Mouse (Mus musculus) midbrain, embryonic 16.5 days (tissue): ENCODE measurements at regions not wholly inside any gene's neighbourhood (a gene's known extent, or its start where the extent isn't known, plus 50 kb on each side); places are given as distances from the start of the nearest gene placed in this dataset.

Experiments
- ATAC-seq: fragments of 200-750 bp; cut with Nextera tagmentation; 2 replicates; pipeline ENCODE4 v1.8.0; 2017; ENCODE audit warnings: moderate TSS enrichment
- H3K27ac ChIP-seq: fragments of 300-500 bp; sonication (generic); 2 replicates; pipeline ENCODE4 v1.5.1; 2014; ENCODE audit warnings: mild to moderate bottlenecking, low read length, mixed read lengths
- H3K27me3 ChIP-seq: fragments of 300-500 bp; sonication (generic); 2 replicates; pipeline ENCODE4 v1.6.1; 2014; ENCODE audit warnings: low read depth, low read length, mixed read lengths; ENCODE audit not compliant: control insufficient read depth, insufficient read depth
- H3K36me3 ChIP-seq: fragments of 300-500 bp; sonication (generic); 2 replicates; pipeline ENCODE4 v1.6.1; 2014; ENCODE audit warnings: mild to moderate bottlenecking, low read length, moderate library complexity, mixed read lengths; ENCODE audit not compliant: control insufficient read depth, insufficient read depth
- H3K4me1 ChIP-seq: fragments of 300-500 bp; sonication (generic); 2 replicates; pipeline ENCODE4 v1.6.1; 2014; ENCODE audit warnings: mild to moderate bottlenecking, low read length, mixed read lengths; ENCODE audit not compliant: control insufficient read depth, insufficient read depth
- H3K4me2 ChIP-seq: fragments of 300-500 bp; sonication (generic); 2 replicates; pipeline ENCODE4 v1.6.1; 2014; ENCODE audit warnings: mild to moderate bottlenecking, low read length, mixed read lengths
- H3K4me3 ChIP-seq: fragments of 300-500 bp; sonication (generic); 2 replicates; pipeline ENCODE4 v1.5.1; 2014; ENCODE audit warnings: low read depth, mild to moderate bottlenecking, low read length, moderate library complexity, mixed read lengths
- H3K9ac ChIP-seq: fragments of 300-500 bp; sonication (generic); 2 replicates; pipeline ENCODE4 v1.6.1; 2014; ENCODE audit warnings: low read depth, low read length, mixed read lengths
- H3K9me3 ChIP-seq: fragments of 300-500 bp; sonication (generic); replicated peaks from 2 replicates; pipeline ENCODE4 v1.6.1; 2014; ENCODE audit warnings: mild to moderate bottlenecking, low read length, mixed read lengths; ENCODE audit not compliant: control insufficient read depth, poor library complexity, severe bottlenecking
- WGBS: fragments of 180-500 bp; shearing (Covaris S2); extraction: QIAGEN DNeasy Blood & Tissue Kit; methylation state at CpG from one replicate; pipeline ENCODE4 v1.1.7; 2014; 5-methylcytosine and 5-hydroxymethylcytosine counted together

GRCm38 (mm10) chr8:96174996-96175395 lies 286.6 kb upstream of the Got2 start:
- Histone ChIP-seq H3K4me1 (no peaks in the 10 kb centered on the region), H3K27me3 (no peaks in the 10 kb centered on the region), H3K27ac (no peak overlapping the region), H3K36me3 (no peaks in the 10 kb centered on the region), H3K9ac (no peak overlapping the region), H3K4me3 (no peak overlapping the region), H3K4me2 (no peak overlapping the region), H3K9me3 (peaks cover 4% of the 10 kb centered on the region; the same call in 1 of the 2 replicates)
- 61% methylated on average over 5 of the region's 5 CpGs for WGBS
- ATAC-seq, result 0 out of 2 replicates have a peak, but pooled peaks have one; percentile 60

- ATAC-seq, result no peak
- Histone ChIP-seq H3K4me1 (no peaks in the 10 kb centered on the region), H3K4me2 (no peak overlapping the region), H3K36me3 (no peaks in the 10 kb centered on the region), H3K27me3 (no peaks in the 10 kb centered on the region), H3K27ac (no peak overlapping the region), H3K9ac (no peak overlapping the region), H3K4me3 (no peak overlapping the region), H3K9me3 (no peaks in the 10 kb centered on the region)
- 95% methylated on average over 8 of the region's 8 CpGs for WGBS
Observed at GRCm38 (mm10) chr8:96164933-96165332, 276.6 kb upstream of the Got2 start.

DNA sequence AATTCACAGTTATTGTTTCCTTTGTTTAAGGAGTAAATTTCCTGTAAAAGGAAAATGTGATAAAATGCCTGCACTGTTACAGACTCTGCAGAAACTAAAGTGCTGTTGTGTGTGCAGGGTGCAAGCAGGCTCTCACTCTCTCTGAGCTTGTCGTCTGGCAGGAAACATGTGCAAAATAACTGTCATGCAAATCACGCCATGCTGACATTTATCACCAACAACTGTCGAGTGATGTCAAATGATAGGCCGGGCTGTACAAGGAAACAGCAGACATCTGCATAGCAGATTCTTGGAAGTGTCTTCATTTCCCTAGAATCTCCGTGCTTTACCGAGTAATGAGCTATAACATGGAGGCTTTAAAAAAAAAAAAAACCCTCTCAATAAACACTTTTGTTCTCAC lies 271.6 kb upstream of the Got2 start:
- H3K4me1 ChIP-seq, result no peaks in the 10 kb centered on the region
- H3K36me3 ChIP-seq, result no peaks in the 10 kb centered on the region
- 71% methylated on average over 6 of the region's 6 CpGs for WGBS
- no peaks in the 10 kb centered on the region for H3K9me3 ChIP-seq
- no peaks in the 10 kb centered on the region for H3K27me3 ChIP-seq
- no peak overlapping the region for H3K4me2 ChIP-seq
- ATAC-seq, result no peak
- no peak overlapping the region for H3K4me3 ChIP-seq
- H3K27ac ChIP-seq, result no peak overlapping the region
- no peak overlapping the region for H3K9ac ChIP-seq

DNA sequence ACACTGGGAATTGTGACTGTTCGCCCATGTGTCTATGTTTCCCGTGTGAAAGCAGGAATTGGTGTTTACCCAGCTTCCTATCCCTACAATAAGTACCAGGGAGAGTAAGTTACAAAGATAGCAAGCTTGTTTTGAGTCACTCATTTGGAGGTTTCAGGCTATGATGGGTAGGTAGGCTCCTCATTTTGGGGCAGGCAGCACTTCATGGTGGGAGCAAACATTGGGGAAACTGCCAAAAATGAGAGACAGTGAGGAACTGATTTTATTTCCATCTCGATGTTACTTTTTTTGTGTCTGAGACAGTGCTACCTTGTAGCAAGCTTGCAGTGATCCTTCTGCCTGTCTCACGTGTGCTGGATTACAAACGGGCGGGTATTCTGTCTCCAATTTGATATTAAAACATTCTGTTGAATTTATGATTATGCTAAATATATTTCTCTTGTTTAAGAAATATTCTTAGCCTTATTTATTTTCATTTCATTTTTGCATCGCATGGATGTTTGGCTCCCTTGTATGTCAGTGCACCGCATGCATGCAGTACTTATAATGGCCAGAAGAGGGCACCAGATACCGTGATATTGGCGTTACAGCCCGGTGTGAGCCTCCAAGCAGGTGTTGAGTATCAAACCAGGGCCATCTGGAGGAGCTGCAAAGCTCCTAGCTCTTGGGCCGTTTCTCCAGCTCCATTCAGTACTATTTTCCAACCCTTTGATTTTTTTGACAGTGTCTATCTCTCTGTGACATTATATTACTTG lies 264.3 kb upstream of the Got2 start:
- Histone ChIP-seq H3K4me3 (no peak overlapping the region), H3K4me2 (no peak overlapping the region), H3K9me3 (0 out of 2 replicates have a peak, but pooled peaks cover 4% of the 10 kb centered on the region), H3K4me1 (no peaks in the 10 kb centered on the region), H3K36me3 (no peaks in the 10 kb centered on the region), H3K27ac (no peak overlapping the region), H3K9ac (no peak overlapping the region), H3K27me3 (no peaks in the 10 kb centered on the region)
- ATAC-seq, result no peak
- WGBS, result 40% methylated on average over 12 of the region's 12 CpGs

DNA sequence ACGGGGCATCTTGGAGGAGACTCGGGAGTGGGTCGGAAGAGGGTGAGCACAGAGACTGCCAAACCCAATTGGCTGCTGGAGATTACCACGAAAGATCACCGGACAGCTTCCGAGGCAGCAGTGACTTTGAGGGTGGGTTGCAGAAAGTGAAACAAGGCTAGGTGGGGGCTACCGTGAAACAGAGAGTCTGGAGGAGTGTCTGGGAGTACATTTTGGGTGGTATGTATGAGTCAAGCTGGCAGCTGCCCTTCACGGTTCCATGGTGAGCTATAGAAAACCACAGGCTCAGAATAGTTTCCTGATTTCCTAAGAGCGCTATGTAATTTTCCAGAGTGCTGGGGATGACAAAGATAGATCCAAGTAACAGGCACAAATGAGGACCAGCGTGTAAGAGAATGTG lies 263.7 kb upstream of the Got2 start:
- no peak overlapping the region for H3K4me3 ChIP-seq
- no peak overlapping the region for H3K27ac ChIP-seq
- no peak overlapping the region for H3K9ac ChIP-seq
- 0 out of 2 replicates have a peak, but pooled peaks cover 4% of the 10 kb centered on the region for H3K9me3 ChIP-seq
- no peaks in the 10 kb centered on the region for H3K27me3 ChIP-seq
- no peak for ATAC-seq
- 83% methylated on average over 10 of the region's 10 CpGs for WGBS
- H3K4me1 ChIP-seq, result no peaks in the 10 kb centered on the region
- no peak overlapping the region for H3K4me2 ChIP-seq
- no peaks in the 10 kb centered on the region for H3K36me3 ChIP-seq

- Histone ChIP-seq H3K27me3 (no peaks in the 10 kb centered on the region), H3K4me3 (no peak overlapping the region), H3K9ac (no peak overlapping the region), H3K4me1 (no peaks in the 10 kb centered on the region), H3K4me2 (no peak overlapping the region), H3K9me3 (0 out of 2 replicates have a peak, but pooled peaks cover 4% of the 10 kb centered on the region), H3K27ac (no peak overlapping the region), H3K36me3 (no peaks in the 10 kb centered on the region)
- 86% methylated on average over 16 of the region's 16 CpGs for WGBS
- ATAC-seq, result no peak
Observed at GRCm38 (mm10) chr8:96151065-96151472, 262.7 kb upstream of the Got2 start.

- Histone ChIP-seq H3K27me3 (no peaks in the 10 kb centered on the region), H3K36me3 (no peaks in the 10 kb centered on the region), H3K4me1 (0 out of 2 replicates have a peak, but pooled peaks cover 3% of the 10 kb centered on the region), H3K27ac (no peak overlapping the region), H3K4me2 (no peak overlapping the region), H3K9ac (no peak overlapping the region), H3K4me3 (no peak overlapping the region), H3K9me3 (no peaks in the 10 kb centered on the region)
- WGBS, result 20% methylated on average over 5 of the region's 5 CpGs
- ATAC-seq, result no peak
Observed at GRCm38 (mm10) chr8:96132183-96132582, 243.8 kb upstream of the Got2 start.

DNA sequence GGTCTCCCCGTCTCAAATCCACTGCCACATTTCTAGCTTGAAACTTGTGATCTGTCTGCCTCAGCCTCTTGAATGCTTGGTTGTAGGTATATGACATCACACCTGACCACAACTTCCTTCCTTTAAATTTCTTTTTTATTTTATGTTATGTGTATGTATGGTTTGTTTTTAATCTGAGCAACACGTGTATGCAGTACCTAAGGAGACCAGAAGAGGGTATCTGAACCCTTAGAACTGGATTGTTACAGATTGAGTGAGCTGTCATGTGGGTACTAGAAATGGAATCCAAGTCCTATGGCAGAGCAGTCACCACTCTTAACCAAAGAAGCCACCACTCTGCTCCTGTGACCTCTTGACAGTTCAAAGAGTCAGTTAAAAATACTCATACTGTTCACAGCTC lies 240.0 kb upstream of the Got2 start:
- H3K27me3 ChIP-seq, result no peaks in the 10 kb centered on the region
- H3K27ac ChIP-seq, result no peak overlapping the region
- no peak overlapping the region for H3K4me2 ChIP-seq
- WGBS, result 80% methylated on average over 2 of the region's 2 CpGs
- 0 out of 2 replicates have a peak, but pooled peaks cover 3% of the 10 kb centered on the region for H3K4me1 ChIP-seq
- ATAC-seq, result no peak
- H3K4me3 ChIP-seq, result no peak overlapping the region
- H3K36me3 ChIP-seq, result no peaks in the 10 kb centered on the region
- H3K9me3 ChIP-seq, result no peaks in the 10 kb centered on the region
- no peak overlapping the region for H3K9ac ChIP-seq

- WGBS, result 45% methylated on average over 5 of the region's 5 CpGs
- H3K9me3 ChIP-seq, result no peaks in the 10 kb centered on the region; the same call in 1 of the 2 replicates
- no peak overlapping the region for H3K9ac ChIP-seq
- no peak; the same call in 1 of the 2 replicates for ATAC-seq
- no peaks in the 10 kb centered on the region for H3K36me3 ChIP-seq
- H3K4me2 ChIP-seq, result no peak overlapping the region
- no peaks in the 10 kb centered on the region for H3K27me3 ChIP-seq
- H3K4me3 ChIP-seq, result no peak overlapping the region
- H3K27ac ChIP-seq, result no peak overlapping the region
- H3K4me1 ChIP-seq, result no peaks in the 10 kb centered on the region
Observed at GRCm38 (mm10) chr8:96100817-96101216, 212.5 kb upstream of the Got2 start.
